Mouse (Mus musculus) MEL (cell line): ENCODE data around the gene Hbq1b. TPM values are rescaled to one million over a fixed set of nuclear protein-coding genes. Genes with fewer than 3 reads are reported as not detected.

ENCODE experiments used
- DNase-seq: peaks from one replicate; pipeline ENCODE4 v3.0.0; 2011; ENCODE audit warnings: low read depth, low spot score
- H3K27ac ChIP-seq: 2 replicates; pipeline ENCODE4 v1.5.1; 2012; ENCODE audit warnings: low read depth, mild to moderate bottlenecking, control low read depth, low read length, moderate library complexity; ENCODE audit not compliant: control insufficient read depth
- H3K27me3 ChIP-seq, 2 experiments: fragments of 150-350 bp in 1 of 2; sonication (generic) in 1 of 2; 2 replicates each; pipeline ENCODE4 v1.6.1; 2012; ENCODE audit warnings: low read length in 2 of 2, mild to moderate bottlenecking in 2 of 2, improper control_type of control experiment in 1 of 2, moderate library complexity in 1 of 2; ENCODE audit not compliant: insufficient read depth in 2 of 2, control insufficient read depth in 1 of 2
- H3K36me3 ChIP-seq, 2 experiments: 2 replicates each; pipeline ENCODE4 v1.6.1; 2012 to 2014; ENCODE audit warnings: low read length in 2 of 2, improper control_type of control experiment in 1 of 2, inconsistent platforms in 1 of 2, mild to moderate bottlenecking in 1 of 2; ENCODE audit not compliant: insufficient read depth in 2 of 2, control insufficient read depth in 1 of 2
- H3K4me1 ChIP-seq, 2 experiments: fragments of 150-350 bp in 1 of 2; sonication (generic) in 1 of 2; 2 replicates each; pipeline ENCODE4 v1.6.1; 2012; ENCODE audit warnings: low read length in 2 of 2, improper control_type of control experiment in 1 of 2, mild to moderate bottlenecking in 1 of 2; ENCODE audit not compliant: insufficient read depth in 2 of 2, control insufficient read depth in 1 of 2
- H3K4me3 ChIP-seq, 2 experiments: fragments of 150-350 bp in 1 of 2; sonication (generic) in 1 of 2; 2 replicates each; pipeline ENCODE4 v1.5.1; 2012; ENCODE audit warnings: low read depth in 2 of 2, low read length in 2 of 2, mild to moderate bottlenecking in 2 of 2, moderate library complexity in 2 of 2, control low read depth in 1 of 2, improper control_type of control experiment in 1 of 2; ENCODE audit not compliant: control insufficient read depth in 1 of 2, insufficient read depth in 1 of 2
- H3K79me2 ChIP-seq: 2 replicates; pipeline ENCODE4 v1.6.1; 2012; ENCODE audit warnings: mild to moderate bottlenecking, low read length, moderate library complexity; ENCODE audit not compliant: control insufficient read depth, poor library complexity, insufficient read depth
- H3K9ac ChIP-seq: 2 replicates; pipeline ENCODE4 v1.6.1; 2012; ENCODE audit warnings: low read depth, mild to moderate bottlenecking, control low read depth, low read length, moderate library complexity; ENCODE audit not compliant: control insufficient read depth, poor library complexity, severe bottlenecking
- H3K9me3 ChIP-seq: fragments of 150-350 bp; sonication (generic); replicated peaks from 2 replicates; pipeline ENCODE4 v1.6.1; 2012; ENCODE audit warnings: mild to moderate bottlenecking, low read length, improper control_type of control experiment, moderate library complexity; ENCODE audit not compliant: insufficient read depth
- CTCF ChIP-seq, 3 experiments: IDR thresholded peaks in 2 of 3; conservative IDR thresholded peaks in 1 of 3; 2 replicates each; pipeline ENCODE4 v1.5.1; 2011 to 2012; ENCODE audit warnings: low read length in 3 of 3, low read depth in 2 of 3, mild to moderate bottlenecking in 2 of 3, improper control_type of control experiment in 1 of 3, inconsistent platforms in 1 of 3, mixed read lengths in 1 of 3, moderate library complexity in 1 of 3; ENCODE audit not compliant: control insufficient read depth in 1 of 3, insufficient read depth in 1 of 3, poor library complexity in 1 of 3, severe bottlenecking in 1 of 3
- EP300 ChIP-seq, 2 experiments: IDR thresholded peaks; 2 replicates each; pipeline ENCODE4 v1.6.1; 2011; ENCODE audit warnings: improper control_type of control experiment in 2 of 2, low read length in 2 of 2, low read depth in 1 of 2, mild to moderate bottlenecking in 1 of 2
- ETS1 ChIP-seq: IDR thresholded peaks from 2 replicates; pipeline ENCODE4 v1.6.1; 2012; ENCODE audit warnings: low read depth, mild to moderate bottlenecking, inconsistent platforms, low read length, improper control_type of control experiment, moderate library complexity
- GATA1 ChIP-seq: IDR thresholded peaks from 2 replicates; pipeline ENCODE4 v1.6.1; 2011; ENCODE audit warnings: low read depth, low read length, improper control_type of control experiment
- KAT2A ChIP-seq: conservative IDR thresholded peaks from 2 replicates; pipeline ENCODE4 v1.6.1; 2012; ENCODE audit warnings: low read depth, low read length, improper control_type of control experiment, inconsistent platforms
- MYB ChIP-seq: IDR thresholded peaks from 2 replicates; pipeline ENCODE4 v1.6.1; 2011; ENCODE audit warnings: mild to moderate bottlenecking, low read depth, low read length, improper control_type of control experiment
- NRF1 ChIP-seq: IDR thresholded peaks from 2 replicates; pipeline ENCODE4 v1.6.1; 2014; ENCODE audit warnings: low read depth, mild to moderate bottlenecking, inconsistent platforms, low read length, improper control_type of control experiment, moderate library complexity; ENCODE audit not compliant: poor library complexity, insufficient read depth, severe bottlenecking
- RAD21 ChIP-seq: IDR thresholded peaks from 2 replicates; pipeline ENCODE4 v1.6.1; 2011; ENCODE audit warnings: mild to moderate bottlenecking, low read depth, low read length, improper control_type of control experiment
- RCOR1 ChIP-seq: IDR thresholded peaks from 2 replicates; pipeline ENCODE4 v1.6.1; 2012; ENCODE audit warnings: low read depth, mild to moderate bottlenecking, inconsistent platforms, low read length, improper control_type of control experiment
- SIN3A ChIP-seq: IDR thresholded peaks from 2 replicates; pipeline ENCODE4 v1.6.1; 2012; ENCODE audit warnings: low read length, improper control_type of control experiment, inconsistent platforms
- SMC3 ChIP-seq: IDR thresholded peaks from 2 replicates; pipeline ENCODE4 v1.6.1; 2011; ENCODE audit warnings: low read depth, low read length, improper control_type of control experiment
- TAL1 ChIP-seq: IDR thresholded peaks from 2 replicates; pipeline ENCODE4 v1.6.1; 2012; ENCODE audit warnings: mild to moderate bottlenecking, inconsistent platforms, low read length, moderate library complexity, mixed read lengths
- TCF12 ChIP-seq: IDR thresholded peaks from 2 replicates; pipeline ENCODE4 v1.6.1; 2014; ENCODE audit warnings: low read depth, mild to moderate bottlenecking, inconsistent platforms, low read length, improper control_type of control experiment, moderate library complexity
- USF1 ChIP-seq: IDR thresholded peaks from 2 replicates; pipeline ENCODE4 v1.6.1; 2014; ENCODE audit warnings: low read depth, mild to moderate bottlenecking, inconsistent platforms, low read length, improper control_type of control experiment, moderate library complexity
- ZC3H11A ChIP-seq: IDR thresholded peaks from 2 replicates; pipeline ENCODE4 v1.6.1; 2012; ENCODE audit warnings: low read depth, mild to moderate bottlenecking, inconsistent platforms, low read length, improper control_type of control experiment
- polyA plus RNA-seq, 2 experiments: library from polyadenylated mRNA; stranded (reverse) in 1 of 2; unstranded in 1 of 2; fragments of >175 nt in 1 of 2; fragments of >200 nt in 1 of 2; gene quantifications; 2 replicates each; pipeline versions ENCODE4 v1.2.1 to v1.2.4; 2012; ENCODE audit warnings: low replicate concordance in 2 of 2, low read depth in 1 of 2; ENCODE audit not compliant: insufficient read length in 2 of 2, insufficient read depth in 1 of 2, missing spikeins in 1 of 2
- total RNA-seq: library from RNA; depleted of rRNA; stranded (reverse); fragments of 300-350 nt; gene quantifications from 2 replicates; pipeline ENCODE4 v1.2.3, GENCODE M21; 2012

Hbq1b gene
- total and polyA plus RNA-seq, 3 experiments, result 2.3 to 6.5 TPM; not detected in 1

GRCm38 (mm10) chr11:32238093-32238860 is 48.5 kb upstream of the Hbq1b start:
- H3K79me2 ChIP-seq, result no peaks in the 10 kb centered on the region
- no peak overlapping the region for H3K9ac ChIP-seq
- peak; percentile 78 for DNase-seq
- no peak overlapping the region for H3K27ac ChIP-seq
- peaks cover 2 to 12% of the 10 kb centered on the region in 2 experiments; a peak in 3 of 4 replicates for H3K4me1 ChIP-seq
- H3K9me3 ChIP-seq, result no peaks in the 10 kb centered on the region
- no peaks in the 10 kb centered on the region for H3K27me3 ChIP-seq
- H3K36me3 ChIP-seq, result peaks cover 0 to 5% of the 10 kb centered on the region in 2 experiments; a peak in 2 of 4 replicates
- H3K4me3 ChIP-seq, result no peak overlapping the region
- TF ChIP-seq SMC3 (peak; percentile 97), TAL1 (no peak), CTCF (IDR thresholded peaks at IDR 0.05 in 2 of 3, conservative IDR thresholded peaks at IDR 0.05 in 1 of 3; ENCODE audit: control insufficient read depth in 1 of 3, insufficient read depth in 1 of 3, low read depth in 2 of 3, low read length in 3 of 3, poor library complexity in 1 of 3, severe bottlenecking in 1 of 3) (peak; percentile 98), TCF12 (peak; percentile 32; the same call in 1 of the 2 replicates), ZC3H11A (peak; percentile 95), RCOR1 (no peak), RAD21 (peak; percentile 97)

DNA sequence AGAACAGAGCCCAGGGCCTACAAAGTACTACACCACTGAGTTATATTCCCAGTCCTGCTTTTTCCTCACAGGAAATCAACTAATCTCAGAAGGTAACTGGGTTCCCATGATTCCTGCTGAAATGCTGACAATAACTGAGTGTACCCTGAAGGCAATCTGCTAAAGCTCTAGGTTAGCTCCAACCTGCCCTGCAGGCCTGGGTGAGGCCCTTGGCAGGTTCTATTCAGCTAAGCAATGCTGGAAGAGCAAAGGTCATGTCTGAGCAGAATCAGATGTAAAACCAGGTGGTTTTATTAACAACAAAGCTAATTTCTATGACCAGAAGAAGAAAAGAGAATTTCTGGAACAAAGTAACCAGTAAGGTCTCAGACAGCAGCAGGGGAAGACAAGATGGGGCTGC is 45.4 kb upstream of the Hbq1b start:
- no peak overlapping the region for H3K27ac ChIP-seq
- H3K27me3 ChIP-seq, result no peaks in the 10 kb centered on the region
- peaks cover 16 to 38% of the 10 kb centered on the region in 2 experiments for H3K4me1 ChIP-seq
- TF ChIP-seq ZC3H11A, result no peak
- TF ChIP-seq SMC3, result no peak
- no peak for TF ChIP-seq MYB
- no peak for TF ChIP-seq TAL1
- H3K36me3 ChIP-seq, result peaks cover 0 to 30% of the 10 kb centered on the region in 2 experiments; a peak in 2 of 4 replicates
- no peak for DNase-seq
- no peak overlapping the region for H3K9ac ChIP-seq
- no peak overlapping the region for H3K4me3 ChIP-seq
- no peaks in the 10 kb centered on the region for H3K79me2 ChIP-seq
- H3K9me3 ChIP-seq, result no peaks in the 10 kb centered on the region

- peaks cover 23 to 44% of the 10 kb centered on the region in 2 experiments for H3K4me1 ChIP-seq
- H3K9me3 ChIP-seq, result no peaks in the 10 kb centered on the region
Observed at GRCm38 (mm10) chr11:32242209-32242608, 44.6 kb upstream of the Hbq1b start.

More at GRCm38 (mm10) chr11:32242209-32242608, 44.6 kb upstream of the Hbq1b start:
- DNase-seq, result peak; percentile 52
- no peak overlapping the region for H3K4me3 ChIP-seq
- peaks cover 0 to 35% of the 10 kb centered on the region in 2 experiments; a peak in 2 of 4 replicates for H3K36me3 ChIP-seq
- TF ChIP-seq NRF1 (no peak), SIN3A (0 out of 2 replicates have a peak, but pooled peaks have one; percentile 25), CTCF (IDR thresholded peaks at IDR 0.05 in 2 of 3, conservative IDR thresholded peaks at IDR 0.05 in 1 of 3; ENCODE audit: control insufficient read depth in 1 of 3, insufficient read depth in 1 of 3, low read depth in 2 of 3, low read length in 3 of 3, poor library complexity in 1 of 3, severe bottlenecking in 1 of 3) (no peak), USF1 (peak; percentile 44), TCF12 (peak; percentile 86), TAL1 (peak; percentile 47), ETS1 (peak; percentile 79), KAT2A (no peak), GATA1 (peak; percentile 68), RCOR1 (peak; percentile 42; the same call in 1 of the 2 replicates), EP300 (IDR thresholded peaks at IDR 0.05; ENCODE audit: low read depth in 1 of 2, low read length in 2 of 2) (peak; percentile 49 to 64)
- TF ChIP-seq, all 39 proteins: peak for 8
- Histone ChIP-seq H3K79me2 (no peaks in the 10 kb centered on the region), H3K27ac (no peak overlapping the region), H3K9ac (no peak overlapping the region), H3K27me3 (no peaks in the 10 kb centered on the region)
